Mouse (Mus musculus): ENCODE measurements around the gene Mterf1b. TPM values are rescaled to one million over a fixed set of nuclear protein-coding genes. Genes with fewer than 3 reads are reported as not detected.

Gene Mterf1b
- 1 to 10 TPM; 4.4 to 5.0 TPM for total RNA-seq (2023)

DNA sequence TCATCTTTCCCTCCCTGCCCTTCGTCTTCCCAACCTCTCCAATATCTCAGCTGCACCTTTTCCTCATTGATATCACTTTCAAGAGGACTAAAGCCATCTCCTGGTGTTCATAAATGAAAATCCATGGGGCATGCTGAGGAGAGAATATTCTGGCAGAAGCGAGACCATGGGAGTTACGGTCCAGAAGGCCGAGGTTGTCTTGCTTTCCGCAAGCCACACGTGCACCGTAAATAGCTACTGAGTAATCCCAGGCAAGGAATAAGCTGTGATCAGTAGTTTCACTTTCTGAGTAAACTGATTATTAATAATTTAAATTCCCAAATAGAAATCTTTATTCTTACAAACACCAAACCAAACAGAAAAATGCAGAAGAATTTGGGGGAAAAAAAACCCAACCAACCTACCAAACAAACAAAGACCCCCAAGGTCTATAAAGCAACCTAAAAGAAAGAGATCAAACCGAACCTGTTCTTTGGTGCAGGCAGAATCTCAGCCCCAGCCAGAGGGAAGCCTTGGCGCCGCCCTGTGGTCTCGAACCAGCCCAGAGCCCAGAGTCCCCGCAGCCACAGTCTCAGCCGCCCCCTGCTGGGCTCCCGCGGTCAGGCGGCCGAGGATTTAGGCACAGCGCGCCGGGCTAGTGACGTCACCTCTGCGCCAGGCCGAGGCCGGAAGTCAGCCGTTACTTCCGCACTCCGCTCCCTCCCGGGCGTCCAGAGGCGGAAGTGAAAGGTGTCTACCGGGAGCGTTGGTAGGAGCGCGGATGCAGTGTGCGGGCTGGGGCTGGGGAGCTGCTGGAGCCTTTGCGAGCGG, at the start of gene Mterf1b:
Mterf1b (plus strand) TSS at position 697 of the 810 bp plus-strand sequence.

Other genes with a start within 250 kb of the Mterf1b start
- 1 to 10 TPM; 8.6 to 9.6 TPM for gene Cyp51, start 87.6 kb upstream of the Mterf1b start, total RNA-seq (2023)